ENCODE assay signal across 18 mouse cellular contexts in genomic region chrX:114582311-114582710, GRCm38 (mm10).
DNase-seq lines count a peak whose midpoint lies in the region; ATAC-seq and TF ChIP-seq lines count a peak whose summit lies in the region.
"Had no signal": no experiment of that assay in that cellular context is flagged by ENCODE, and none has a peak within 500 bp of the region (broad histone marks: within the 10 kb centered on the region; RNA-seq: fewer than 3 reads in every experiment).

No protein-coding gene starts in this region.

- DNase-seq in embryonic facial prominence, embryonic 11.5 days (ENCODE audit: low spot score), result peak; percentile 10
- DNase-seq in embryonic facial prominence, embryonic 10.5 days (ENCODE audit: low spot score), result no peak
- no peak for DNase-seq in lung, postnatal 0 days (ENCODE audit: low spot score)
- no peak for DNase-seq in lung, adult 18-20 months
- DNase-seq in stomach, postnatal 0 days (ENCODE audit: low spot score), result no peak
- DNase-seq: B cell, adult 2 months; cerebellum, adult 2 months; gastrocnemius, postnatal 25 days; heart, postnatal 4 days; kidney, adult 2 months; kidney, postnatal 36 days; thymus, postnatal 25 days had no signal

- H3K27me3 ChIP-seq in embryonic facial prominence, embryonic 11.5 days (ENCODE audit: control insufficient read depth, insufficient read depth, low read length), result no peaks in the 10 kb centered on the region
- H3K27me3 ChIP-seq in embryonic facial prominence, embryonic 10.5 days (replicated peaks; ENCODE audit: low read depth, poor library complexity, severe bottlenecking), result no peaks in the 10 kb centered on the region
- H3K27me3 ChIP-seq in intestine, postnatal 0 days (replicated peaks; ENCODE audit: control insufficient read depth, insufficient read depth, low read length), result no peaks in the 10 kb centered on the region
- no peaks in the 10 kb centered on the region for H3K27me3 ChIP-seq in intestine, embryonic 15.5 days (replicated peaks)
- H3K27me3 ChIP-seq in lung, postnatal 0 days (replicated peaks; ENCODE audit: insufficient read depth, low read length), result no peaks in the 10 kb centered on the region
- H3K27me3 ChIP-seq in stomach, postnatal 0 days (ENCODE audit: control insufficient read depth, insufficient read depth, low read length), result no peaks in the 10 kb centered on the region
- H3K27me3 ChIP-seq: lung, embryonic 15.5 days had no signal

- no peak overlapping the region for H3K9ac ChIP-seq in embryonic facial prominence, embryonic 11.5 days (replicated peaks; ENCODE audit: low read length)
- no peak overlapping the region for H3K9ac ChIP-seq in intestine, postnatal 0 days (ENCODE audit: low read depth, low read length)
- no peak overlapping the region for H3K9ac ChIP-seq in intestine, embryonic 15.5 days
- no peak overlapping the region for H3K9ac ChIP-seq in lung, postnatal 0 days (replicated peaks; ENCODE audit: low read depth)
- no peak overlapping the region for H3K9ac ChIP-seq in stomach, postnatal 0 days (ENCODE audit: low read length)
- H3K9ac ChIP-seq: lung, embryonic 15.5 days had no signal

- H3K4me2 ChIP-seq in embryonic facial prominence, embryonic 11.5 days (ENCODE audit: low read depth, low read length), result no peak overlapping the region
- H3K4me2 ChIP-seq in intestine, postnatal 0 days (replicated peaks; ENCODE audit: low read depth), result no peak overlapping the region
- H3K4me2 ChIP-seq in intestine, embryonic 15.5 days (replicated peaks), result no peak overlapping the region
- H3K4me2 ChIP-seq in lung, postnatal 0 days (replicated peaks; ENCODE audit: low read depth, low read length), result no peak overlapping the region
- no peak overlapping the region for H3K4me2 ChIP-seq in stomach, postnatal 0 days (replicated peaks; ENCODE audit: low read depth)
- H3K4me2 ChIP-seq: heart, embryonic 11.5 days; lung, embryonic 15.5 days had no signal

- peak; percentile 52 for TF ChIP-seq CTCF in intestine, postnatal 0 days (IDR thresholded peaks at IDR 0.05; ENCODE audit: low read depth)
- peak; percentile 21 for TF ChIP-seq CTCF in lung, postnatal 0 days (IDR thresholded peaks at IDR 0.05)
- peak; percentile 65 for TF ChIP-seq CTCF in stomach, postnatal 0 days (IDR thresholded peaks at IDR 0.05; ENCODE audit: low read depth)

- H3K4me1 ChIP-seq in embryonic facial prominence, embryonic 11.5 days (ENCODE audit: control insufficient read depth, insufficient read depth, low read length), result no peaks in the 10 kb centered on the region
- H3K4me1 ChIP-seq in embryonic facial prominence, embryonic 10.5 days, result no peaks in the 10 kb centered on the region
- no peaks in the 10 kb centered on the region for H3K4me1 ChIP-seq in intestine, postnatal 0 days (replicated peaks; ENCODE audit: control insufficient read depth, insufficient read depth, low read length)
- no peaks in the 10 kb centered on the region for H3K4me1 ChIP-seq in intestine, embryonic 15.5 days (replicated peaks)
- no peaks in the 10 kb centered on the region for H3K4me1 ChIP-seq in lung, postnatal 0 days (ENCODE audit: insufficient read depth, low read depth, low read length)
- H3K4me1 ChIP-seq in stomach, postnatal 0 days (replicated peaks; ENCODE audit: control insufficient read depth, insufficient read depth), result no peaks in the 10 kb centered on the region
- H3K4me1 ChIP-seq: lung, embryonic 15.5 days had no signal

- H3K9me3 ChIP-seq in embryonic facial prominence, embryonic 11.5 days (replicated peaks; ENCODE audit: control insufficient read depth, low read length), result no peaks in the 10 kb centered on the region
- no peaks in the 10 kb centered on the region for H3K9me3 ChIP-seq in embryonic facial prominence, embryonic 10.5 days
- no peaks in the 10 kb centered on the region for H3K9me3 ChIP-seq in intestine, postnatal 0 days (ENCODE audit: control insufficient read depth)
- H3K9me3 ChIP-seq in intestine, embryonic 15.5 days, result no peaks in the 10 kb centered on the region
- H3K9me3 ChIP-seq in lung, postnatal 0 days (ENCODE audit: low read length), result no peaks in the 10 kb centered on the region
- no peaks in the 10 kb centered on the region for H3K9me3 ChIP-seq in stomach, postnatal 0 days (ENCODE audit: control insufficient read depth, low read length)
- H3K9me3 ChIP-seq: lung, embryonic 15.5 days had no signal

- no peak for ATAC-seq in embryonic facial prominence, embryonic 11.5 days (replicated peaks; ENCODE audit: insufficient number of reproducible peaks, low FRiP score, low TSS enrichment, low read depth)
- no peak for ATAC-seq in intestine, postnatal 0 days
- ATAC-seq in intestine, embryonic 15.5 days, result no peak
- no peak for ATAC-seq in lung, postnatal 0 days
- no peak for ATAC-seq in stomach, postnatal 0 days (ENCODE audit: low FRiP score, low TSS enrichment)
- ATAC-seq in megakaryocyte-erythroid progenitor cell, adult 5-6 weeks (replicated peaks; ENCODE audit: low FRiP score, low TSS enrichment, poor library complexity, severe bottlenecking), result no peak

- WGBS in embryonic facial prominence, embryonic 11.5 days, result 66% methylated on average over 1 of the region's 1 CpGs
- whole genome bisulfite sequencing in embryonic facial prominence, embryonic 10.5 days, result 86% methylated on average over 1 of the region's 1 CpGs
- WGBS in intestine, postnatal 0 days, result 44% methylated on average over 1 of the region's 1 CpGs
- 62% methylated on average over 1 of the region's 1 CpGs for WGBS in intestine, embryonic 15.5 days
- WGBS in lung, postnatal 0 days, result 63% methylated on average over 1 of the region's 1 CpGs
- WGBS in stomach, postnatal 0 days, result 36% methylated on average over 1 of the region's 1 CpGs

- no peaks in the 10 kb centered on the region for H3K36me3 ChIP-seq in embryonic facial prominence, embryonic 11.5 days (replicated peaks; ENCODE audit: control insufficient read depth, insufficient read depth, low read depth, low read length)
- no peaks in the 10 kb centered on the region for H3K36me3 ChIP-seq in embryonic facial prominence, embryonic 10.5 days (replicated peaks)
- no peaks in the 10 kb centered on the region for H3K36me3 ChIP-seq in intestine, postnatal 0 days (ENCODE audit: control insufficient read depth, insufficient read depth)
- no peaks in the 10 kb centered on the region for H3K36me3 ChIP-seq in intestine, embryonic 15.5 days
- H3K36me3 ChIP-seq in lung, postnatal 0 days (ENCODE audit: insufficient read depth, low read length), result no peaks in the 10 kb centered on the region
- no peaks in the 10 kb centered on the region for H3K36me3 ChIP-seq in stomach, postnatal 0 days (ENCODE audit: control insufficient read depth, insufficient read depth, low read length)
- H3K36me3 ChIP-seq: lung, embryonic 15.5 days had no signal

- H3K4me3 ChIP-seq in embryonic facial prominence, embryonic 11.5 days (ENCODE audit: low read depth, low read length), result no peak overlapping the region
- no peak overlapping the region for H3K4me3 ChIP-seq in embryonic facial prominence, embryonic 10.5 days
- no peak overlapping the region for H3K4me3 ChIP-seq in intestine, postnatal 0 days (ENCODE audit: low read depth, low read length)
- no peak overlapping the region for H3K4me3 ChIP-seq in intestine, embryonic 15.5 days (replicated peaks)
- no peak overlapping the region for H3K4me3 ChIP-seq in lung, postnatal 0 days (ENCODE audit: low read depth, low read length)
- no peak overlapping the region for H3K4me3 ChIP-seq in stomach, postnatal 0 days (ENCODE audit: low read depth, low read length)
- H3K4me3 ChIP-seq: erythroblast, embryonic 14.5 days; lung, embryonic 15.5 days had no signal

- no peak for TF ChIP-seq EP300 in lung, postnatal 0 days (IDR thresholded peaks at IDR 0.05)
- TF ChIP-seq EP300 in stomach, postnatal 0 days (optimal IDR thresholded peaks at IDR 0.05), result no peak

- H3K27ac ChIP-seq in embryonic facial prominence, embryonic 11.5 days (replicated peaks; ENCODE audit: low read depth, low read length), result no peak overlapping the region
- no peak overlapping the region for H3K27ac ChIP-seq in embryonic facial prominence, embryonic 10.5 days (replicated peaks)
- no peak overlapping the region for H3K27ac ChIP-seq in intestine, postnatal 0 days (ENCODE audit: low read depth, low read length)
- no peak overlapping the region for H3K27ac ChIP-seq in intestine, embryonic 15.5 days
- no peak overlapping the region for H3K27ac ChIP-seq in lung, postnatal 0 days (ENCODE audit: low read length)
- no peak overlapping the region for H3K27ac ChIP-seq in stomach, postnatal 0 days (replicated peaks)
- H3K27ac ChIP-seq: lung, embryonic 15.5 days had no signal
